Mouse (Mus musculus) liver, adult (tissue): Measurements from ENCODE around the gene Cldn9.

ENCODE experiments used
- GATA4 ChIP-seq: IDR thresholded peaks from 2 replicates; pipeline ENCODE4 v1.6.1; 2014; ENCODE audit warnings: mild to moderate bottlenecking, low read length; ENCODE audit not compliant: insufficient replicate concordance

The Cldn9 gene

GRCm38 (mm10) chr17:23683856-23684672 is at the start of gene Cldn9:
Cldn9 (minus strand) TSS chr17:23684026.
- no peak for TF ChIP-seq GATA4

GRCm38 (mm10) chr17:23730441-23730840 is 46.6 kb upstream of the Cldn9 start:
- TF ChIP-seq GATA4, result no peak

- no peak for TF ChIP-seq GATA4
These were observed 42.9 kb upstream of the Cldn9 start for GRCm38 (mm10) chr17:23726758-23727142.

GRCm38 (mm10) chr17:23725999-23726757 is 42.4 kb upstream of the Cldn9 start, which contains the start of gene Pkmyt1:
Pkmyt1 (plus strand) TSS chr17:23726336.
- TF ChIP-seq GATA4, result no peak

- no peak for TF ChIP-seq GATA4
These were observed 41.7 kb upstream of the Cldn9 start for GRCm38 (mm10) chr17:23725477-23725876.

- TF ChIP-seq GATA4, result no peak
These were observed 38.7 kb upstream of the Cldn9 start, which contains the start of gene 1520401A03Rik for GRCm38 (mm10) chr17:23722376-23723125. 1520401A03Rik (minus strand) TSS chr17:23722783.

- no peak for TF ChIP-seq GATA4
These were observed 38.1 kb upstream of the Cldn9 start for GRCm38 (mm10) chr17:23721886-23722285.

GRCm38 (mm10) chr17:23719455-23719854 is 35.6 kb upstream of the Cldn9 start:
- no peak for TF ChIP-seq GATA4

- no peak for TF ChIP-seq GATA4
These were observed 33.2 kb upstream of the Cldn9 start for GRCm38 (mm10) chr17:23717003-23717402.

GRCm38 (mm10) chr17:23706212-23706611 is 22.4 kb upstream of the Cldn9 start:
- no peak; the same call in 1 of the 2 replicates for TF ChIP-seq GATA4

GRCm38 (mm10) chr17:23705525-23706104 is 21.8 kb upstream of the Cldn9 start:
- no peak for TF ChIP-seq GATA4

- no peak for TF ChIP-seq GATA4
These were observed 20.9 kb upstream of the Cldn9 start for GRCm38 (mm10) chr17:23704741-23705140.

GRCm38 (mm10) chr17:23703301-23703700 is 19.5 kb upstream of the Cldn9 start:
- no peak for TF ChIP-seq GATA4

- no peak for TF ChIP-seq GATA4
These were observed 16.3 kb upstream of the Cldn9 start for GRCm38 (mm10) chr17:23700079-23700478.
